Mouse (Mus musculus) liver, embryonic 11.5 days (tissue): ENCODE data around the gene Noc4l. TPM values are rescaled to one million over a fixed set of nuclear protein-coding genes. Genes with fewer than 3 reads are reported as not detected.

ENCODE experiments used
- ATAC-seq: fragments of 200-750 bp; cut with Nextera tagmentation; replicated peaks from 2 replicates; pipeline ENCODE4 v1.8.0; 2017; ENCODE audit warnings: moderate number of reproducible peaks, mild to moderate bottlenecking, moderate TSS enrichment, moderate library complexity; ENCODE audit not compliant: low FRiP score
- DNase-seq: peaks from one replicate; pipeline ENCODE4 v3.0.0-alpha.2; 2017; ENCODE audit warnings: low spot score
- H3K27ac ChIP-seq: fragments of 300-500 bp; sonication (generic); 2 replicates; pipeline ENCODE4 v1.5.1; 2014; ENCODE audit warnings: mild to moderate bottlenecking, low read depth, low read length, control low read depth
- H3K27me3 ChIP-seq: fragments of 300-500 bp; sonication (generic); replicated peaks from 2 replicates; pipeline ENCODE4 v1.6.1; 2014; ENCODE audit warnings: low read length, mixed read lengths; ENCODE audit not compliant: control insufficient read depth, insufficient read depth
- H3K36me3 ChIP-seq: fragments of 300-500 bp; sonication (generic); 2 replicates; pipeline ENCODE4 v1.6.1; 2014; ENCODE audit warnings: mild to moderate bottlenecking, low read length, moderate library complexity, mixed read lengths; ENCODE audit not compliant: control insufficient read depth, insufficient read depth
- H3K4me1 ChIP-seq: fragments of 300-500 bp; sonication (generic); replicated peaks from 2 replicates; pipeline ENCODE4 v1.6.1; 2014; ENCODE audit warnings: low read length, mixed read lengths; ENCODE audit not compliant: control insufficient read depth, insufficient read depth
- H3K4me2 ChIP-seq: fragments of 300-500 bp; sonication (generic); 2 replicates; pipeline ENCODE4 v1.6.1; 2014; ENCODE audit warnings: mild to moderate bottlenecking, control low read depth, moderate library complexity
- H3K4me3 ChIP-seq: fragments of 300-500 bp; sonication (generic); 2 replicates; pipeline ENCODE4 v1.5.1; 2014; ENCODE audit warnings: low read depth, low read length, control low read depth
- H3K9ac ChIP-seq: fragments of 300-500 bp; sonication (generic); 2 replicates; pipeline ENCODE4 v1.6.1; 2014; ENCODE audit warnings: low read depth, low read length, control low read depth
- H3K9me3 ChIP-seq: fragments of 300-500 bp; sonication (generic); 2 replicates; pipeline ENCODE4 v1.6.1; 2016; ENCODE audit warnings: low read length, inconsistent platforms, mixed read lengths; ENCODE audit not compliant: control insufficient read depth
- WGBS: fragments of 180-500 bp; shearing (Covaris S2); extraction: QIAGEN DNeasy Blood & Tissue Kit; methylation state at CpG from one replicate; pipeline ENCODE4 v1.1.7; 2014; 5-methylcytosine and 5-hydroxymethylcytosine counted together
- polyA plus RNA-seq: library from polyadenylated mRNA; unstranded; fragments of >200 nt; fragmentation: Nextera tagmentation; extraction: Ambion mirVana; gene quantifications from 2 replicates; pipeline ENCODE4 v1.2.1, GENCODE M21; 2014

Noc4l gene
- polyA plus RNA-seq, 1 experiment from 2014 or later = 128 TPM

GRCm38 (mm10) chr5:110619226-110619625, 34.0 kb downstream of the Noc4l start:
- Histone ChIP-seq H3K4me3 (no peak overlapping the region), H3K27me3 (no peaks in the 10 kb centered on the region), H3K9ac (no peak overlapping the region), H3K9me3 (no peaks in the 10 kb centered on the region), H3K36me3 (no peaks in the 10 kb centered on the region), H3K27ac (no peak overlapping the region), H3K4me1 (no peaks in the 10 kb centered on the region), H3K4me2 (no peak overlapping the region)
- ATAC-seq = no peak
- 77% methylated on average over 6 of the region's 6 CpGs for WGBS
- DNase-seq = no peak

- DNase-seq = no peak
- Histone ChIP-seq H3K9me3 (no peaks in the 10 kb centered on the region), H3K9ac (no peak overlapping the region), H3K4me1 (no peaks in the 10 kb centered on the region), H3K4me2 (no peak overlapping the region), H3K27ac (no peak overlapping the region), H3K36me3 (no peaks in the 10 kb centered on the region), H3K27me3 (no peaks in the 10 kb centered on the region), H3K4me3 (no peak overlapping the region)
- WGBS = 79% methylated on average over 5 of the region's 5 CpGs
- no peak for ATAC-seq
Observed at GRCm38 (mm10) chr5:110611435-110612158, 41.6 kb downstream of the Noc4l start.

GRCm38 (mm10) chr5:110610484-110610883, 42.7 kb downstream of the Noc4l start:
- no peak overlapping the region for H3K4me2 ChIP-seq
- no peak overlapping the region for H3K9ac ChIP-seq
- DNase-seq = no peak
- 87% methylated on average over 7 of the region's 7 CpGs for WGBS
- no peaks in the 10 kb centered on the region for H3K27me3 ChIP-seq
- no peak overlapping the region for H3K27ac ChIP-seq
- ATAC-seq = no peak
- no peaks in the 10 kb centered on the region for H3K36me3 ChIP-seq
- H3K4me3 ChIP-seq = no peak overlapping the region
- H3K9me3 ChIP-seq = no peaks in the 10 kb centered on the region
- no peaks in the 10 kb centered on the region for H3K4me1 ChIP-seq

- no peaks in the 10 kb centered on the region for H3K36me3 ChIP-seq
- ATAC-seq (no peak), DNase-seq (no peak)
- WGBS = 77% methylated on average over 5 of the region's 5 CpGs
- H3K27me3 ChIP-seq = no peaks in the 10 kb centered on the region
- no peak overlapping the region for H3K9ac ChIP-seq
- no peak overlapping the region for H3K4me3 ChIP-seq
- no peak overlapping the region for H3K4me2 ChIP-seq
- no peak overlapping the region for H3K27ac ChIP-seq
- no peaks in the 10 kb centered on the region for H3K4me1 ChIP-seq
- no peaks in the 10 kb centered on the region for H3K9me3 ChIP-seq
Observed at GRCm38 (mm10) chr5:110609868-110610267, 43.3 kb downstream of the Noc4l start.

GRCm38 (mm10) chr5:110609425-110609824, 43.8 kb downstream of the Noc4l start:
- ATAC-seq (no peak), DNase-seq (no peak)
- H3K27me3 ChIP-seq = no peaks in the 10 kb centered on the region
- no peak overlapping the region for H3K4me2 ChIP-seq
- no peaks in the 10 kb centered on the region for H3K9me3 ChIP-seq
- WGBS = 72% methylated on average over 3 of the region's 3 CpGs
- H3K4me3 ChIP-seq = no peak overlapping the region
- no peaks in the 10 kb centered on the region for H3K36me3 ChIP-seq
- no peaks in the 10 kb centered on the region for H3K4me1 ChIP-seq
- H3K27ac ChIP-seq = no peak overlapping the region
- H3K9ac ChIP-seq = no peak overlapping the region

- Histone ChIP-seq H3K9ac (no peak overlapping the region), H3K4me1 (no peaks in the 10 kb centered on the region), H3K4me2 (no peak overlapping the region), H3K36me3 (no peaks in the 10 kb centered on the region), H3K27ac (no peak overlapping the region), H3K4me3 (no peak overlapping the region), H3K27me3 (no peaks in the 10 kb centered on the region), H3K9me3 (no peaks in the 10 kb centered on the region)
- no peak for DNase-seq
- 66% methylated on average over 8 of the region's 8 CpGs for WGBS
- ATAC-seq = no peak
Observed at GRCm38 (mm10) chr5:110608941-110609340, 44.3 kb downstream of the Noc4l start.

- Histone ChIP-seq H3K9ac (no peak overlapping the region), H3K4me3 (no peak overlapping the region), H3K27me3 (no peaks in the 10 kb centered on the region), H3K4me2 (no peak overlapping the region), H3K9me3 (no peaks in the 10 kb centered on the region), H3K4me1 (no peaks in the 10 kb centered on the region), H3K36me3 (no peaks in the 10 kb centered on the region), H3K27ac (no peak overlapping the region)
- WGBS = 70% methylated on average over 6 of the region's 6 CpGs
- no peak for ATAC-seq
- no peak for DNase-seq
Observed at GRCm38 (mm10) chr5:110608336-110608735, 44.9 kb downstream of the Noc4l start.

- no peak overlapping the region for H3K27ac ChIP-seq
- no peak overlapping the region for H3K9ac ChIP-seq
- 76% methylated on average over 3 of the region's 3 CpGs for WGBS
- no peaks in the 10 kb centered on the region for H3K27me3 ChIP-seq
- DNase-seq (no peak), ATAC-seq (no peak)
- H3K9me3 ChIP-seq = no peaks in the 10 kb centered on the region
- no peaks in the 10 kb centered on the region for H3K36me3 ChIP-seq
- H3K4me1 ChIP-seq = no peaks in the 10 kb centered on the region
- no peak overlapping the region for H3K4me2 ChIP-seq
- no peak overlapping the region for H3K4me3 ChIP-seq
Observed at GRCm38 (mm10) chr5:110607767-110608166, 45.5 kb downstream of the Noc4l start.

GRCm38 (mm10) chr5:110605531-110606221, 47.5 kb downstream of the Noc4l start:
- DNase-seq = no peak
- Histone ChIP-seq H3K27ac (no peak overlapping the region), H3K4me2 (no peak overlapping the region), H3K9ac (no peak overlapping the region), H3K4me1 (no peaks in the 10 kb centered on the region), H3K36me3 (no peaks in the 10 kb centered on the region), H3K9me3 (no peaks in the 10 kb centered on the region), H3K4me3 (no peak overlapping the region), H3K27me3 (no peaks in the 10 kb centered on the region)
- no peak for ATAC-seq
- WGBS = 44% methylated on average over 5 of the region's 5 CpGs
